Mouse (Mus musculus): ENCODE measurements at regions not wholly inside any gene's neighbourhood (a gene's known extent, or its start where the extent isn't known, plus 50 kb on each side); places are given as distances from the start of the nearest gene placed in this dataset.

GRCm38 (mm10) chr2:137938831-137939480, 317.4 kb upstream of the Btbd3 start:
- Histone ChIP-seq H3K79me2 (ENCODE audit: control insufficient read depth, insufficient read depth) (no peaks in the 10 kb centered on the region), H3K36me3 (ENCODE audit: control insufficient read depth, insufficient read depth) (no peaks in the 10 kb centered on the region), H3K4me2 (ENCODE audit: low read depth) (no peak overlapping the region), H3K4me3 (no peak overlapping the region), H3ac (ENCODE audit: control insufficient read depth, insufficient read length) (no peak overlapping the region), H3K27me3 (ENCODE audit: control insufficient read depth, insufficient read depth, insufficient read length) (no peaks in the 10 kb centered on the region)
- TF ChIP-seq POLR2AphosphoS2 (IDR thresholded peaks at IDR 0.05; ENCODE audit: insufficient read length, low read depth) (no peak), E2F4 (IDR thresholded peaks at IDR 0.05; ENCODE audit: insufficient read depth) (no peak), TCF12 (IDR thresholded peaks at IDR 0.05; ENCODE audit: insufficient read depth, poor library complexity, severe bottlenecking) (no peak), REST (IDR thresholded peaks at IDR 0.05; ENCODE audit: insufficient read depth, insufficient read length) (no peak), MYOD1 (IDR thresholded peaks at IDR 0.05; ENCODE audit: control insufficient read depth in 1 of 3, insufficient read length in 2 of 3, low read depth in 2 of 3) (no peak), CEBPB (IDR thresholded peaks at IDR 0.05; ENCODE audit: insufficient read depth, poor library complexity, severe bottlenecking) (no peak), TCF3 (IDR thresholded peaks at IDR 0.05; ENCODE audit: insufficient read length, low read depth) (no peak), MYOG (IDR thresholded peaks at IDR 0.05; ENCODE audit: control insufficient read depth in 1 of 3, insufficient read depth in 1 of 3, insufficient read length in 2 of 3, low read depth in 2 of 3) (no peak), USF1 (IDR thresholded peaks at IDR 0.05; ENCODE audit: low read depth) (no peak), MAX (IDR thresholded peaks at IDR 0.05; ENCODE audit: low read depth) (no peak), SRF (IDR thresholded peaks at IDR 0.05; ENCODE audit: control insufficient read depth, insufficient read length, low read depth) (no peak), POLR2A (IDR thresholded peaks at IDR 0.05; ENCODE audit: insufficient read length, low read depth) (no peak)

GRCm38 (mm10) chr2:137936613-137937012, 319.8 kb upstream of the Btbd3 start:
- no peak for TF ChIP-seq POLR2A (IDR thresholded peaks at IDR 0.05; ENCODE audit: insufficient read length, low read depth)
- TF ChIP-seq REST (IDR thresholded peaks at IDR 0.05; ENCODE audit: insufficient read depth, insufficient read length) = no peak
- TF ChIP-seq MAX (IDR thresholded peaks at IDR 0.05; ENCODE audit: low read depth) = no peak
- no peak for TF ChIP-seq CEBPB (IDR thresholded peaks at IDR 0.05; ENCODE audit: insufficient read depth, poor library complexity, severe bottlenecking)
- TF ChIP-seq MYOG (IDR thresholded peaks at IDR 0.05; ENCODE audit: control insufficient read depth in 1 of 3, insufficient read depth in 1 of 3, insufficient read length in 2 of 3, low read depth in 2 of 3) = no peak
- no peak for TF ChIP-seq E2F4 (IDR thresholded peaks at IDR 0.05; ENCODE audit: insufficient read depth)
- TF ChIP-seq TCF3 (IDR thresholded peaks at IDR 0.05; ENCODE audit: insufficient read length, low read depth) = no peak
- TF ChIP-seq MYOD1 (IDR thresholded peaks at IDR 0.05; ENCODE audit: control insufficient read depth in 1 of 3, insufficient read length in 2 of 3, low read depth in 2 of 3) = no peak
- no peak for TF ChIP-seq TCF12 (IDR thresholded peaks at IDR 0.05; ENCODE audit: insufficient read depth, poor library complexity, severe bottlenecking)
- no peak for TF ChIP-seq USF1 (IDR thresholded peaks at IDR 0.05; ENCODE audit: low read depth)
- TF ChIP-seq SRF (IDR thresholded peaks at IDR 0.05; ENCODE audit: control insufficient read depth, insufficient read length, low read depth) = no peak
- TF ChIP-seq POLR2AphosphoS2 (IDR thresholded peaks at IDR 0.05; ENCODE audit: insufficient read length, low read depth) = no peak
- Histone ChIP-seq H3K27me3 (ENCODE audit: control insufficient read depth, insufficient read depth, insufficient read length) (no peaks in the 10 kb centered on the region), H3K36me3 (ENCODE audit: control insufficient read depth, insufficient read depth) (no peaks in the 10 kb centered on the region), H3K4me2 (ENCODE audit: low read depth) (no peak overlapping the region), H3K79me2 (ENCODE audit: control insufficient read depth, insufficient read depth) (no peaks in the 10 kb centered on the region), H3K4me3 (no peak overlapping the region), H3ac (ENCODE audit: control insufficient read depth, insufficient read length) (no peak overlapping the region)

DNA sequence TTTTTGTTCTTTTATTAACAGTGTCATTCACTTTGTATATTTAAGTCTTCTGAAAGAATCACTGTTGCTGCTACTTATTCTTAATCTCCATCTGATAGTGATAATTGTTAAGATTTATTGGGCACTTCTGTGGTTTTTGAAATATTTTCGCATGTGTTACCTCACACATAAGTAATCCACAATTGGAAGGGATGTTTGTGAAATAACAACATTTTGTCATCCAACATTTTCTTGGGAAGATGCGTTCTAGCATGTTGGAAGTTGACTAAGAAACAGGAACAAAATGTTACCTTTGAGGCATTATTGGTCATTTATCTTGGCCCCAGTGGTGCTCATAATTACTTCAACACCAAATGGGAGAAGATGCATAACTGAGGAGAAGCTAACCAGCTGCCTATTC, 323.4 kb upstream of the Btbd3 start:
- TF ChIP-seq E2F4 (IDR thresholded peaks at IDR 0.05; ENCODE audit: insufficient read depth) (no peak), TCF12 (IDR thresholded peaks at IDR 0.05; ENCODE audit: insufficient read depth, poor library complexity, severe bottlenecking) (no peak), POLR2A (IDR thresholded peaks at IDR 0.05; ENCODE audit: insufficient read length, low read depth) (no peak), POLR2AphosphoS2 (IDR thresholded peaks at IDR 0.05; ENCODE audit: insufficient read length, low read depth) (no peak), SRF (IDR thresholded peaks at IDR 0.05; ENCODE audit: control insufficient read depth, insufficient read length, low read depth) (no peak), USF1 (IDR thresholded peaks at IDR 0.05; ENCODE audit: low read depth) (no peak), MYOD1 (IDR thresholded peaks at IDR 0.05; ENCODE audit: control insufficient read depth in 1 of 3, insufficient read length in 2 of 3, low read depth in 2 of 3) (no peak), TCF3 (IDR thresholded peaks at IDR 0.05; ENCODE audit: insufficient read length, low read depth) (no peak), MAX (IDR thresholded peaks at IDR 0.05; ENCODE audit: low read depth) (no peak), REST (IDR thresholded peaks at IDR 0.05; ENCODE audit: insufficient read depth, insufficient read length) (no peak), CEBPB (IDR thresholded peaks at IDR 0.05; ENCODE audit: insufficient read depth, poor library complexity, severe bottlenecking) (no peak)
- Histone ChIP-seq H3K36me3 (ENCODE audit: control insufficient read depth, insufficient read depth) (no peaks in the 10 kb centered on the region), H3K4me3 (no peak overlapping the region), H3K4me2 (ENCODE audit: low read depth) (no peak overlapping the region), H3ac (ENCODE audit: control insufficient read depth, insufficient read length) (no peak overlapping the region), H3K79me2 (ENCODE audit: control insufficient read depth, insufficient read depth) (no peaks in the 10 kb centered on the region), H3K27me3 (ENCODE audit: control insufficient read depth, insufficient read depth, insufficient read length) (no peaks in the 10 kb centered on the region)

DNA sequence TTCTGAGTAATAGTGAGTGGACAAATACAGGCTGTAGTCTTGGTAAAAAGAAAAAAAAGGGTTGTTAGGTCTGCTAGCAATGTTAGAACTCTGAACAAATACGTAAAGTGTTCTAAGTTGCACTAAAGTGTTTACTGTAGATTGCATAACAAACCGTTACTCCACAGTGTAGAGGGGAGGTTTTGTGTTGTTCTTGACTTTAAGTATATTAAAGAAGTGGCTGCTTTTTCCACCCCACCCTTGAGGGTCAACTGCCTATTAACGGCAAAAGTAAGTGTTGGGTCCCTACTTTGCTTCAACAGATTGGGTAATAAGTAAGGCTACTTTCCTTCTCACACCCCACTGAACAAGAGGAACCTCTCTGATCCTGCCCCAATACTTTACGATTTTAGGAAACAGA, 323.9 kb upstream of the Btbd3 start:
- H3K79me2 ChIP-seq (ENCODE audit: control insufficient read depth, insufficient read depth) = no peaks in the 10 kb centered on the region

More for the DNA sequence above, 323.9 kb upstream of the Btbd3 start:
- H3K36me3 ChIP-seq (ENCODE audit: control insufficient read depth, insufficient read depth) = no peaks in the 10 kb centered on the region
- no peaks in the 10 kb centered on the region for H3K27me3 ChIP-seq (ENCODE audit: control insufficient read depth, insufficient read depth, insufficient read length)
- no peak for TF ChIP-seq MAX (IDR thresholded peaks at IDR 0.05; ENCODE audit: low read depth)
- TF ChIP-seq E2F4 (IDR thresholded peaks at IDR 0.05; ENCODE audit: insufficient read depth) = no peak
- TF ChIP-seq POLR2AphosphoS2 (IDR thresholded peaks at IDR 0.05; ENCODE audit: insufficient read length, low read depth) = no peak
- no peak for TF ChIP-seq USF1 (IDR thresholded peaks at IDR 0.05; ENCODE audit: low read depth)
- no peak for TF ChIP-seq TCF3 (IDR thresholded peaks at IDR 0.05; ENCODE audit: insufficient read length, low read depth)
- TF ChIP-seq CEBPB (IDR thresholded peaks at IDR 0.05; ENCODE audit: insufficient read depth, poor library complexity, severe bottlenecking) = no peak
- no peak for TF ChIP-seq SRF (IDR thresholded peaks at IDR 0.05; ENCODE audit: control insufficient read depth, insufficient read length, low read depth)
- TF ChIP-seq POLR2A (IDR thresholded peaks at IDR 0.05; ENCODE audit: insufficient read length, low read depth) = no peak
- TF ChIP-seq REST (IDR thresholded peaks at IDR 0.05; ENCODE audit: insufficient read depth, insufficient read length) = no peak
- TF ChIP-seq MYOD1 (IDR thresholded peaks at IDR 0.05; ENCODE audit: control insufficient read depth in 1 of 3, insufficient read length in 2 of 3, low read depth in 2 of 3) = no peak
- no peak for TF ChIP-seq MYOG (IDR thresholded peaks at IDR 0.05; ENCODE audit: control insufficient read depth in 1 of 3, insufficient read depth in 1 of 3, insufficient read length in 2 of 3, low read depth in 2 of 3)
- no peak for TF ChIP-seq TCF12 (IDR thresholded peaks at IDR 0.05; ENCODE audit: insufficient read depth, poor library complexity, severe bottlenecking)
- H3K4me3 ChIP-seq = no peak overlapping the region
- no peak overlapping the region for H3K4me2 ChIP-seq (ENCODE audit: low read depth)
- no peak overlapping the region for H3ac ChIP-seq (ENCODE audit: control insufficient read depth, insufficient read length)
